Mouse (Mus musculus): Measurements from ENCODE around the gene Samd14.

GRCm38 (mm10) chr11:95026849-95027248 lies 17.2 kb downstream of the Samd14 start:
- TF ChIP-seq POLR2A (IDR thresholded peaks at IDR 0.05; ENCODE audit: control insufficient read depth, extremely low read depth, insufficient read depth, low read length, poor library complexity) (no peak), CTCF (IDR thresholded peaks at IDR 0.05; ENCODE audit: borderline replicate concordance, control insufficient read depth, extremely low read depth, insufficient read depth, low read length, poor library complexity) (no peak)

All from thymus, adult 2 months (tissue).